Mouse (Mus musculus): ENCODE data around the gene Nav2.

The Nav2 gene

DNA sequence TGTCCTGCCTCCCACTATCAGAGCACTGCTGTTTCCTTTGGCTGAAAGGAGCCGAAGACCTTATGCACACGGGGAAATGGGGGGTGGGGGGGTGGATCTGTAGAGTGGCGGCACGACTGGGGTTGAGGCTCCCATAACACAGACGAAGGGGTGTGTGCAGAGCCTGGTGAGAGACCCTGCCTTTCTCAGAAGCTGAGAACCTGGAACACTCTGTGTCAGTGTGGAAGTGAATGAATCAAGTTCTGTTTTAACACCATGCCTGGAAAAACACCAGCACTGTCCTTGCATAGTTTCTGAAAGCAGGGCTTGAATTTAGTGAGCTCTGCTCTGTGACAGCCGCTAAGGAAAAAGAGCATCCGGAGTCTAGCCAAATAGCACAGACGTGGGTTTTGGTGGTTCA lies 379.7 kb downstream of the Nav2 start:
- no peak for DNase-seq (ENCODE audit: low read depth)

DNA sequence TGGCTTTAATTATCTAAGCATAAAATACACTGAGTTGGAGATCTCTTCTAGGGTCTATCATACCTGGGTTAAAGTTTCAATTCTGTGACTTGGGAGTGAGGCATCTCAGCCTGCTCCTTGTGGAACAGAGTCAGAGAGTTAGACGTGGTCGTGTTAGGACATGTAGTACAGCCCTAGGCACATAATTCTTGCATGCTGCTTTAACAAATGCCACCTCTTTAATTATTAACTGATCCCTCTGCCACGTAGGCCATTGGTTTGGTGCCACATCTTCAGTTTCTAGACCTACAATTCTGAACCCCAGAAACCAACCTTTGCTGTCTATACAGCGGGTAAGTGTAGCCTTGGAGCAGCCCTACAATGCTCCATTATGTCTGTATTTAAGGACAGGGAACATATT lies 381.8 kb downstream of the Nav2 start:
- DNase-seq (ENCODE audit: low read depth) = no peak

DNA sequence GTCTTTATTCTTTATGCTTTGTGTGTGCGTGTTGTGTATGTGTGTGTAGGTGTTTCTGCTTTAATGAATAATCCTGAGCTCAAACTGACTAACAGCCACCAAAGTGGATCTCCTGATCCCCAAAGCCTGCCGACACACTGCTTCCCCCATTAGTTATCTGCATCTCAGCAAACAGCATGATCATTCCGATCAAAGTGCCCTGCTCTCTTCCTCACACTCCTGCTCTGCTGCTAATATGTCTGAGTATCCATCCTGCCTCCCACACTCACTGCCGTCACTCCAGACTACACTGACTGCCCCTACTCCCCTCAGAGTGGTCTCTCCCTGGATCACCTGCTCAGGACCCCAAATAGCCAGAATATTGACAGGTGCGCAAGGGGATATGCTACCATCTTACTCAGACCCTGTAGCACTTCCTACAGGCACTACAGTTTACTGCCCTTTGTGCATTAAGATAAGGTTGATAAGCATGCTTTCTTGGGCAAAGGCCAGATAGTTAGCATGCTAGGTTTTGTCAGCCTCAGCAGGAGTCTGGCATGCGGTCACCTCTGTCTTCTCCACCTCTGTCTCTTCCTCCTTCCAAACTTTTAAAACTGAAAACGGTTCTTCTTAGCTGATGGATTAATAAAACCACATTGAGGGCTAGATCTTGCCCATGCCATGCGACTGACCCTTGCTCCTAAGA lies 382.8 kb downstream of the Nav2 start:
- no peak for DNase-seq (ENCODE audit: low read depth)

DNA sequence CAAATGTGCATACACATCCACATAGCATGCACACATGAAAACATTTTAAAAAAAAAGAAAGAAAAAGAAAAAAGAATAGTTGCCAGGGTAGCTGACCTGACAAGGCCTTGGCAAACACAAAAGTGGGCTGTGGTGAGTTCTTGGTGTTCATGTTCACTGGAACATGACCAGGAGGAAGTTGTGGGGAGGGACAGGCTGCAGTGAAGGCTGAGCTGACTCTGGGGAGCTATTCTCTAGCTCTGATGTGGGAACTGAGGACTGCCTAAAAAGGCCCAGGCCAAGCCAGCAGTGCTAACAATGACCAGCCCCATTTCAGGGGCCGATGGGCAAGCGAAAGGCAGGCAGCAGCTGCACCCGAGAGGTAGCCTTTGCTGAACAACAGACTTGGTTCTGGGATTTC lies 388.6 kb downstream of the Nav2 start:
- DNase-seq (ENCODE audit: low read depth) = peak; percentile 69

DNA sequence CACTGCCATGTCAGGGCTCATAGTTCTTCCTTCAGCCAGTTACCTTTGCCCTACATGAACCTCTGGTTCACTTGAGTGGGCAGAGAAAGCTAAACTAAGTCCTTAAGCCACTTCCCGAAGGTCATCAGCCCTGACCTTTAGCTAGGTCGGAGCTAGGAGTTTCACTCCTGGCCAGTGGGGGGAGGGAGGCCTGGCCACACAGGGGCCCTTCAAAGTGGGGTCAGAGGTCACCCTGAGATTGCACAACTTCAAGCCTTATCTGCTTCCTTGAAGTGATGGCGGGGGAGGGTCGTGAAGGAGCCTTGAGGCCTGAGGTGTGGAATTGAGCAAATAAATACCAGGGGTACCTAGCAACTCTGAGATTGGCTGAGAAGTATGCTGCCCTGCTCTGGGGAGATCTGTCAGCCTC lies 389.9 kb downstream of the Nav2 start:
- no peak for DNase-seq (ENCODE audit: low read depth)

DNA sequence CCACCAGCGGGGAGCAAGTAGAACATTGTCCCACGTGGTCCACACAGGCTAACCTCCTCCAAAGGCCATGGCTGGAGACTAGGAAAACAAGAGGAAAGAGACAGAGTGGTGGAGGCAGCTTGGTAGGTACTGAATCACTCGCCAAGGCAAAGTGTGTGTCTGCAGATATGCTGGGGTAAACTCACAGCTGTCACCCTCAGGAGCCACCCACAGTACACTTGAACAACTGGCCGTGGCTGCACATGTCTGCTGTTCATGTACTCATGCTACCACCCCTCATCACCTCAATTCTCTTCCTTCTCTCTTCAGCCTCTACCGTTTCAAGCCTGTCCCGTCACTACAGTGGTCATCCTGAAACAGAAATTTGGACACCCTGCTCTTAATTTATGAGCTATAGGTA lies 393.0 kb downstream of the Nav2 start:
- DNase-seq (ENCODE audit: low read depth) = no peak

DNA sequence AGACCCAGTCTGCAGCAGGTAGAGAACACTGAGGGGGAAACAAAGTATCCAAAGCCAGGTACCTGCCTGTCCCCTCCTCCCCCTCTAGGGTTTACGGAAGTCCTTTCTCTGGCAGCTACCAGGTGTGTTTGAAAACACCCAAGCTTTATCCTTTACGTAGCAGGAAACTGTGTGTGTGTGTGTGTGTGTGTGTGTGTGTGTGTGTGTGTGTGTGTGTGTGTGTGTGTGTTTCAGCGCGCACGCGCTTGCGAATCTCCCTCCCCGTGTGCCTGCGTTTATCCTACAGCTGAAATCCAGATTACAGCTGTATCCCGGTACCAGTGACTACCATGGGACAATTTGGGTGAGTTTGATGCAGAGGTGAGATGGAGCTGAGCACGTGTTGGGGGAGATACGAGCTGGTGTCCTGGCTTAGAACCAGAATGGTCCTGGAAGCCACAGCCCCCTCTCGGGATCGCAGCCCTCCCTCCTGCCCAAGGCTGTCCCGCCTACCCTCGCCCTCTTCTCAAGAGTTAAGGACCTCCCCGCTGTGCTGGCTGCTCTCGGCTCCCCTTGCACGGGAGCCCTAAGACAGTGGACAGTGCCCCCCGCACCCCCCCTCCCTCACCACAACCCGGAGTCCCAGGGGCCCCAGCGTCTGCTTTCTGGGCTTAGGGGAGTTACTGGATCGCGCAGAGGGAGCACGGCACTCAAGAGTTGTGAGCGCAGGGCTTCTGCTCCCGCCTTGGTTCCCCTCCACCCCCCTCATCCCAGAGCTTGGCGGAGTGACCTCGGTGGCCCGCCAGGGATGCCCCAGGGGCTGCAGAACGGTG lies 395.3 kb downstream of the Nav2 start:
- DNase-seq (ENCODE audit: low read depth) = no peak

DNA sequence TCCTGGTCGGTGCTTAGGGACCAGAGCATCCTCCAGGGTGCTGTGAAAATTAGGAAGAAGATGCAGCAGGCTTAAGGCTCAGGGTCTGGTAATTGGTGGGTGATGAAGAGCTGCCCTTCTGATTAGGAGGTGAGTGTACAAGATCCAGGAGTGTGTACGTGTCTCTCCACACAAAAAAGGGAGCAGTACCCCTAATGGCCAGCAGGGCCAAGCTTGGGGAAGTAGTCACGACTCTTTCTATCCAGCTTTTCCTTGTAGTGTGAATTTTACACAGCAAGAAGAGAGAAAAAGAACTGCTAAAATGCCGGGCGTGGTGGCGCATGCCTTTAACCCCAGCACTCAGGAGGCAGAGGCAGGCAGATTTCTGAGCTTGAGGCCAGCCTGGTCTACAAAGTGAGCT lies 399.2 kb downstream of the Nav2 start:
- DNase-seq (ENCODE audit: low read depth) = no peak

DNA sequence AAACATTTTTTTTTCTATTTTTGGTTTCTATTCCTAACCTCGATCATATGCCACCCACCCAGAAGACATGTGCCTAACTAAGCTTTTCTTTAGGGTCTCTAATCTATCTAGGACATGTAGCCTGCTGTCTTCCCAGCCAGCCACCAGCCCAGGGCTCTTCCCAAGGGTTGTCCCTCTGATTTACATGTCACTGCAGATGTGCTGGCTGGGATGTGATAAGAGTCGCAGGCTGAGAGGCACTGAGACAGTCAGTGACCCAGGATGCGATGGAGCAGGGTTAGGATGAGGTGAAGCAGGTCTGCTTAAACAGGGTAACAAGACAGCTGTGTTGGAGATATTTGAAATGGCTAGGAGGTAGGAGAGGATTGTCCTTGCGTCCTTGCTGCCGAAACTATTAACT lies 401.2 kb downstream of the Nav2 start:
- no peak for DNase-seq (ENCODE audit: low read depth)

DNA sequence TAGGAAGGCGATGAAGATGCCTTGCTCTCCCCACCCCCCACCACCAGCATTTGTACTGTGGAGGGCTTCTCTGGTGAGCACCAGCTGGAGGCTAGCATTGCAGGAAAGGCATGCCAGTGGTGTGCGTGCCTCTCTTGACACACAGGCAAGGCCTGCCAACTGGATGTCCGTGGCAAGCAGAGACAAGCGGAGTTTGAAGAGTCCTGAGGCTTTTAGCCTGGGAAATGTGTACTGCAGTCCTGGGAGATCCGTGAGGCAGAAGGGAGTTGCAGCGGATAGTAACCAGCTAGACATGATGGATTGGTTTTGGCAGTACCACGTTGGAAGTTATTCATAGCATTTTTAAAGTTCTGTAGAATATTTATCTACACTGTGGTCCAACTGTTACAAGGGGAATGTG lies 405.4 kb downstream of the Nav2 start:
- DNase-seq (ENCODE audit: low read depth) = peak; percentile 44

DNA sequence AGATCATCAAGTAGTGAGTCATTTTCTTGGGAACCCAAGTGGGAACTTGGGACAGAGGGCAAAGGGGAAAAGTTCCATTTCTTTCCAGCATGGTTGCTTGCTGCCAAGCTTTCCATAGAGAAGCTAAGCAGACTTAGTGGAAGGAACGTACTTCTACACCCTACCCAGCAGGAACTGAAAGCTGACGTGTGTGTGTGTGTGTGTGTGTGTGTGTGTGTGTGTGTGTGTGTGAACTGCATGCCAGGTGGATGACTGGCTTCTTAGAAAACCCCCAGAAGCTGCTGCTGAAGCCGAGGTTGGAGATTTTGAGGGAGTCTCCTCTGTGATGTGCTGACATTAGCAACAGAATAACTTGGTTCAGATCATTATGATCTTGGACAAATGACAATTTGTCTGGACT lies 406.5 kb downstream of the Nav2 start:
- peak; percentile 59 for DNase-seq (ENCODE audit: low read depth)

DNA sequence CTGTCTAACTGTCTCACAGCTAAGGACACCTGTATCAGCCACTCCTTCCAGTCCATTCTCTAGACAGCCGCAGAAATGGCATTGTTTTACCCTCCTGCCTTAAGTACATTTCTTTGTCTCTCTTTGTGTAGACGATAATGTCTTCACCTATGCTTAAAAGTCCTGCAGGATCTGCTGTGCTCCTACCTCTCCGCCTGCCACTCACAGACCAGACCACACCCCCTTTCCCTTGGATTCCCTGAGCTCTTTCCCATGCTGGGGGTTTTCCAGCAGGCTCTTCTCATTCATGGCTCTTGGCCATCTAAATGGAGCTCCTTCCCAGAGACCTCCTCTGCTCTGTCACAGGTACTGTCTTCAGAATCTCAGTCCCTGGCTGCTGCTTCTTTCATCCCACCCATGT lies 408.1 kb downstream of the Nav2 start:
- DNase-seq (ENCODE audit: low read depth) = no peak

DNA sequence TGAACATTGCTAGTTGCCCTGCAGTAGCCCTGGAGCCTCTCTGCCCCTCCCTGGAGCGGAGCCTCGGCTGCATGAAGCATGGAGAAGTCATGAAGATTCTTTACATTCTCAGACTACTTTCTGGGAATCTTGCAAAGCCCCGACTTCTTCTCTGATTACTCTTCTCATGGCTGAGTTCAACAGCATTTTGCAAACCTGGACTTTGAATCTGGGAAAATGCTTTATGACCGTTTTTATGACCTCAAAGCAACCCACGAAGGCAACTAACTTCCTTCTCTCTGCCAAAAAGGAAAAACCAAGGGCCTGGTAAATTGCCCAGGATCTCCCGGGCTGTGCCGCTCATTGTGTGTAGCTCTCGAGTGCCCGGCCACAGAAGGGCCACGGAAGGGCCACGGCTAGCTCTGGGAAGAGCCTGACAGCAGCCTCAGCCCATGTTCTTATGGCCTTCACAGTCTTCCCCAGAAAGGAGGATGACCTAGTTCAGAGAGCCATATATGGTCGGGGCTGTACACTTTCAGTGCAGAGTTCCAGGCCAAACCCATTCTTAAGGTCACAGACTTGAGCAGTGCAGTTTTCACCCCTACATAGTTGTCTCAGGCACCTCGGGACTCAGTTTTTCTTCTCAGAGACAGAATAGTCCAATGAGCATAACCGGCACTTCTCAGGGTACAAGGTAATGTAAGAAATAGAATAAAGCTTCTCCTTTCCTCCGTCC lies 409.8 kb downstream of the Nav2 start:
- DNase-seq (ENCODE audit: low read depth) = peak; percentile 93

DNA sequence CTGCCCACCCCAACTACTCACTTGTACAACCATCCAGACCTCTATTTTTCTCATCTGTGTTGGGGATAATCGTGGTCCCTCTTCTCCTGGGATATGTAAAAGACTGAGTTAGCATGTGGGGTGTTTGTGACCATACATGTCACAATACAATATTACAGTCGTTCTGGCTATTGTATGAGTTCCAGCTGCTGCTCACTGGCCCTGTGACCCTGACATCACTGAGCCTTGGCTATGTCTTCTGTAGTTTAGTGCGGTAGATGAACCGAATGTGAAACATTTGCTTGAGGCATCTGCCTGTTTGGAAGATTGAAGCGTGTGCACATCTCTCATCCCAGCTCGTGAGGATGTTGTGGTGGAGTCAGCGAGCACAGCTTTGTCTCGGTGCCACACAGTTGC lies 410.4 kb downstream of the Nav2 start:
- DNase-seq (ENCODE audit: low read depth) = no peak

DNA sequence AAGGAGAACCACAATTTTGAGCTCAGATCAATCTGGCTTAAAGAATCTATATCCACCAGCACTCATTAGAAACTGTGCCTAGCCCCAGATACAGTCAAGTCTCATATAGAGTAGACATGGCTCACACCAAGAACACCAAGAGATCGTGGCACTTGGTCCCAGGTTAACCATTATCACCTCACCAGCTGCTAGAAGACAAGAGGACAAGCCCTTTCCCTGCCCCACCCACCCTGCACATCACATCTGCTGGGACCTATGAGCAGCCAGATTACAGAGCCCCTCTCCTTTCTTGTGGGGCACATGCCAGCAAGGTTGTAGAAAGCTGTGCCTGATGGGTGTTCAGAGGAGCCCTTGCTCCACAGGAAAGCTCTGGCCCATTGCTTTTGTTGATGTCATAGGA lies 411.5 kb downstream of the Nav2 start:
- DNase-seq (ENCODE audit: low read depth) = no peak

DNA sequence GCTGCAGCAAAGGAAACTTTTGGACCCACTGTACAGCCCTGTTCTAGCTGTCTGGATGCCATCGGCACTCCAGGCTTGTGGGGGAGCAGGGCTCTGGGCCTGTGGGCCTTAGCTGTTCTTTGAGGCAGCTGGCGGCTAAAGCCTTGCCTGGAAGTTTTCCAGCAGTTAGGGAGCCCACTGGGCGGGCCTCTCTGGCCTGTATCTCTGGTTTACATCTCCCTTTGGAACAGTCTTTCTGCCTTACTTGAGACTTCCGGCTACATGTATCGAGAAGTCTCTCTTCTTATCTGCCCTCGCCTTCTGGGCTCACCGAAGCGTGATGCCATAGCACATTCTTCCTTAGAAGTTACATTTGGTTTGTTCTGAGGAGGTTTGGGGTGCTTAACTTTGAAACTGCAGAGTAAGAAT lies 412.6 kb downstream of the Nav2 start:
- DNase-seq (ENCODE audit: low read depth) = no peak

DNA sequence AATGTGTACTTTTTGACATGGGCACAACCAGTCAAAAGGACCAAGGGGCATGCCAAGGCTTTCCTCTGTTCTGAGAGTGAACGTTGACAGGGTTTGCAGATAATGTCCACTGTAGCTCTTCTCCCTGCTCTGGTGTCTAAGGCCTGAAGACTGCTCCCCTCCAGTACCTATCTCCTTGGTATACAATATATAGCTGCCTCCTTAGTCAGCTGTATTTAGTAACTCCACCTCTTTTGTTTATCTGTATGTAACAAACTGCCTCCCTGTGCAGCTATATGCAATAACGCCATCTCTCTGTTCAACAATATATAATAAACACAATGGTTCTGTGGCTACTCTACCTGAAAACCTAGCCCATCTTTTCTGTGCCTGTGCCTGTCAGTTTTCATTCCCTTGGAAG lies 413.7 kb downstream of the Nav2 start:
- no peak for DNase-seq (ENCODE audit: low read depth)

DNA sequence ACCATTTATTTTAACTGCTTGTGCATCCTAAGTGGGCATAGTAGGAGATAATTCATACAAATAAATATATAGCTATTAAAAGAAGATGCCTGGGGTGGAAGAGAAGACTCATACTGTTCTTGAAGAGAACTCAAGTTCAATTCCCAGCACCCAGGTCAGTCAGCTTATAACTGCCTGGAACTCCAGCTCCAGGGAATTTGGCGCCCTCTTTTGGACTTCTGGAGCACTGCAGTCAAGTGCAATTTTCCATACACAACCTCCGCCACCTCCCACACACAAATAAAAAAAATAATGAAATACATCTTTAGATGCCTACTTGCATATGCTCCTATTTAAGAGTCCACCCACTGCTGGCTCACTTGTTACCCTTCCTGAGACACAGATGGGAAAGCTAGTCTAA lies 416.1 kb downstream of the Nav2 start:
- no peak for DNase-seq (ENCODE audit: low read depth)

DNA sequence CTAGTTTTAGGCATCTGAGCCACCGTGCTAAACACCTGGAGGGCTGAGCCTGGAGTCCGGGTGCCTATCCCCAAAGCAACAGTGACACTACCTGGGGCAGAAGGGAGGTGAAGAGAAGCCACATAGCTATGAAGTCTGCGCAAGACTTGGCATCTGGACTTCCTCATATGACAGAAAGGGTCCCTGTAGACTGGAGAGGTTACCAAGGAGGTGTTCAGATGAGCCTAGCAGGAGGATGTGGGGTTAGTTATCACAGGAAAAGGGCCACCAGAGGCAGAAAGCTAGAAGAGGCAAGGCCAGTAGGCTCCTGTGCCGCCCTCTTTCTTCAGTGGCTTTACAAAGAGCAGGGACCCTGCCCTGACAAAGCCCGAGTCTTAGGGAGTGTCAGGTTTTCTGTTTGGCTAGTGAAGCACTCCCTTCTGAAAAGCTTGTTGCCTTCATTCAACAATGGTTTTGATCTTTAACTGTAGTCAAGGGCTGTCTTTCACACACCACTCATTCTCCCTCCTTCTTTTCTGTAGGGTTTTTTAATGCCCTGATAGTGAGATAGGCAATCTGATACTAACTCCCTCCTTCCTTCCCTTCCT lies 417.7 kb downstream of the Nav2 start:
- no peak for DNase-seq (ENCODE audit: low read depth)

DNA sequence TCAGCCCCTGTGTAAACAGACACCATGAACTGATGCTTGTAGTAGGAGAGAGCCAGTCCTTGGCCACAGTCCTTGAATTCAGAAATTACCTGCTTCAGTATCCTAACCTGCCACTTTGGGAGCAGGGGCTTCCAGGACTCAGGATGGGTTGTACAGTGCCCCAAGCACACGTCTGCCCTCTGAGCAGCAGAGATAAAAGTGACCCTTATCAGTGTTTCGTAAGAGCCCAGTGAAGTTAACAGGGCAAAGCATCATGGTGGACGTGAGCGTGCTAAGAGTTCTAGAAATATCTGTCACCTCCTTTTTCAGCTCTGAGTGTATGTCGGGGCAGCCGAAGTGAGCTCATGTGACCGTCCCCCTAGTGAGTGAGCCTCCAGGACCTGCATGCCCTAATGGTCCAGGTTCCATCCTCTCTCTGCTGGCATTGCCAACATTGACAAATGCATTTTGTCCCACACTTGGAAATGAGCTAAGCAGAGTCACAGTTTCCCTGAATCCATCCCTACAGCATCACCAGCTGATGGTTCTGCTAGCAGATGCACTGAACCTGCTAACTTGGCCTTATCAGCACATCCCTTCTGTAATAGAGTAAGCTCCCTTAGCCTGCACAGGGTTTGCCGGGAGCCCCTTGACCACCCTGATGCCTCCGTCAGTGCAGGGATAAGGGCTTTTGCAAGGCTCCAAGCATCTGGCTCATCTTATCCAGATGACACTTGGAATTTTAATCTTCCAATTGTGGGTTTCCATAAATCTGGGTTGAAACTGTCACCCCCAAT lies 418.6 kb downstream of the Nav2 start:
- no peak for DNase-seq (ENCODE audit: low read depth)

DNA sequence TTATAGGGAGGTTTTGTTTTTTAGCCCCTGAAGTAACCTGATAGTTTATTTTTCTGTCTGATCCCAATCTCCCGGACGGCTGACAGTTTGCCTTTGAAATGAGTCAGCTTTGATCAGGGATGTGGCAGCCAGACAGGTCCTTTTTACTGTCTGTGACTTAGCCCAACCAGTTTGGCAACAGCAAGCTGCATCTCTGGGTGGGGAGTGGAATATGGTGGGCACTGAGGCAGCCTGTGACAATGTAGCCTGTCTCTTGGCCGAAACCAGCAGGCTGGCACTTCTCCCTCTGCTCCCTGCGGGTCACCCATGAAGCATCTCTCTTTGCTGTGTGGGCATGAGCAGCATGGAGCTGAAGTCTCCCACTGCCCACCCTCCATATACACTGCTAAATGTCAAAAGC lies 421.7 kb downstream of the Nav2 start:
- DNase-seq (ENCODE audit: low read depth) = no peak

DNA sequence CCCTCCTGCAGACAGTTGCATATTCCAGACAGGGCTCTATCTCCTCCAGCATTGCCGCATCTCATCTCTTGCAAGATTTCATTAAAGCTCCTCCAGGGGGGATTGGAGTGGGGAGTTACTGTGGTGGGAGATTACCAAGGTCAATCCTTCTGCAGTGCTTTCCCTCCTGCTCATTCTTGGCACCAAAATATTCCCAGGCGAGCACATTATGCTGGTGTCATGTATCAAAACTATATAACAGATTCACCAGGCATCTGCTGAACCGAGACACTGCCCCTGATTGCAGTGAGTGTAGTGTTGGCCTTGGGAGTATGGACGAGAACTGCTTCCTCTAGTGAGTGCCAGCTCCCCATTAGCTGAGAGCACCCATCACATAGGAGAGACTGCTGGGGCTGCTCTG lies 423.4 kb downstream of the Nav2 start:
- DNase-seq (ENCODE audit: low read depth) = no peak

Data from fibroblast of lung, adult 2 months (primary cell).